Mouse (Mus musculus): Measurements from ENCODE around the gene Crtac1. TPM values are rescaled to one million over a fixed set of nuclear protein-coding genes. Genes with fewer than 3 reads are reported as not detected.
A peak's percentile ranks its signal among the peaks of the same experiment; 100 is the strongest.

Gene Crtac1
- total and polyA plus RNA-seq, 2 experiments from 2014 or later: 0.36 TPM; not detected in 1

DNA sequence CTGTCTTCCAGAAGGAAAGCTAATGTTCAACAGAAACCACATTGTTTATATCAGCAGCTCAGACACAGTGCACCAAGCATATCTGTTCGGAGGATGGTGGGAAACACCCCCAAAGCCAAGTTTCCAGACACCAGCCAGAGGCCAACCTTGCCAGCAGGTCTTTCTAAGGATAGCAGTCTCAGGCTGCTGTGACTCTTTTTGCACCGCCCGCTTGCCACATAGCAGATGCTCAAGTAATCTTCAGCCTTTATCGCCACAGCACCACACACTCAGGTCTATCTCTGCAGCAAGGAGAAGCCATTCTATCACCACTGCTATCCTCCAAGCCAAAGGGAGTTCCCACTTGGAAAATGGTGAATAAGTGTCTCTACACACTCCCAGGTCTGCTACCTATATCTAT is 68.0 kb downstream of the Crtac1 start:
- DNase-seq (ENCODE audit: low spot score) (no peak), ATAC-seq (ENCODE audit: insufficient read depth, low read depth) (no peak)
- TF ChIP-seq EP300 (IDR thresholded peaks at IDR 0.05; ENCODE audit: low read depth): no peak
- no peak for TF ChIP-seq CTCF (IDR thresholded peaks at IDR 0.05; ENCODE audit: low read depth)
- H3K9ac ChIP-seq (replicated peaks; ENCODE audit: low read depth, low read length): no peak overlapping the region
- no peak overlapping the region for H3K27ac ChIP-seq (ENCODE audit: low read depth)
- WGBS: 77% methylated on average over 4 of the region's 4 CpGs
- no peaks in the 10 kb centered on the region for H3K36me3 ChIP-seq (replicated peaks; ENCODE audit: control insufficient read depth, insufficient read depth, low read length)
- H3K4me1 ChIP-seq (ENCODE audit: control insufficient read depth, insufficient read depth): no peaks in the 10 kb centered on the region
- no peak overlapping the region for H3K4me3 ChIP-seq (ENCODE audit: low read depth, low read length)
- H3K4me2 ChIP-seq (ENCODE audit: low read depth, low read length): no peak overlapping the region
- no peaks in the 10 kb centered on the region for H3K9me3 ChIP-seq (replicated peaks; ENCODE audit: control insufficient read depth, low read length)
- no peaks in the 10 kb centered on the region for H3K27me3 ChIP-seq (ENCODE audit: control insufficient read depth, insufficient read depth, low read length)

DNA sequence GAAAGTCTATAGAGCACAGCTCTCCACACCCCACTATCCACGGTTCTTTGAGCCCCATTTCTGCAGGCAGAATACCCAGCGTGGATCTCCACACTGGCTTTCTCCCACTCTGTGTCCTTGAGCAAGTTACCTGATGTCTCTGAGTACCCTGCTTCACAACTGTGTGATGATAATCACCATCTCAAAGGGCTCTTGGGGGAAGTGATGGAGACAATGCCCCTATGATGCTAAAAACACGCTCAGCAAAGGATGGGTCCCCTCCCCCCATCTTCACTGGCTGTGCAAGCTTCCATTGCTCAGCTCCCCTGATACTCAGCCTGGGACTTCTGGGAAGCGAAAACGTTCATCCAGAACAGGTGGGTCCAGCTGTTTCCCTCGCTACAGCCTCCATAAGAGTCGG is 73.2 kb downstream of the Crtac1 start:
- Histone ChIP-seq H3K4me3 (ENCODE audit: low read depth, low read length) (no peak overlapping the region), H3K27ac (ENCODE audit: low read depth) (no peak overlapping the region), H3K4me1 (ENCODE audit: control insufficient read depth, insufficient read depth) (no peaks in the 10 kb centered on the region), H3K9ac (replicated peaks; ENCODE audit: low read depth, low read length) (no peak overlapping the region), H3K9me3 (replicated peaks; ENCODE audit: control insufficient read depth, low read length) (no peaks in the 10 kb centered on the region), H3K27me3 (ENCODE audit: control insufficient read depth, insufficient read depth, low read length) (no peaks in the 10 kb centered on the region), H3K36me3 (replicated peaks; ENCODE audit: control insufficient read depth, insufficient read depth, low read length) (no peaks in the 10 kb centered on the region), H3K4me2 (ENCODE audit: low read depth, low read length) (no peak overlapping the region)
- no peak for ATAC-seq (ENCODE audit: insufficient read depth, low read depth)
- 46% methylated on average over 7 of the region's 7 CpGs for WGBS
- TF ChIP-seq CTCF (IDR thresholded peaks at IDR 0.05; ENCODE audit: low read depth): no peak
- TF ChIP-seq EP300 (IDR thresholded peaks at IDR 0.05; ENCODE audit: low read depth): no peak
- DNase-seq (ENCODE audit: low spot score): no peak

DNA sequence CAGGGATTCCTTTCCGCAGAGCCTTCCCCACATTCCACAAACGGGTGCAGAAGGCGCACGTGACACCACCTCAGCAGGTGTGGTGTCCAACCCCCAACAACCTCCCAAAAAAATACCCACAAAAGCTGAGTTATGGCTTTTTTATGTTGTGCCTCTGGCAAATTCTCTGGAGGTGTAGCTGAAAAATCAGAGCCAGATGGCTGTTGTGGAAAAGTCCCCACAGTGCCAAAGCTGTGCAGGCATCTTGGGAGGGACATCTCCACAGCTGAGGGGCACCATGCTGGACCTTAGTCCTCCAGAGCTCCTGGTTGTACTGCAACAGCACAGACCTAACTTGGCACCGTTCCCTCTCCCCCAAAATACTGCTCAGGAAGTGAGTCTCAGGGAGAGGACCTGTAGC is 74.7 kb downstream of the Crtac1 start:
- H3K4me3 ChIP-seq (ENCODE audit: low read depth, low read length): no peak overlapping the region
- WGBS: 68% methylated on average over 5 of the region's 5 CpGs
- H3K9ac ChIP-seq (replicated peaks; ENCODE audit: low read depth, low read length): no peak overlapping the region
- no peak overlapping the region for H3K27ac ChIP-seq (ENCODE audit: low read depth)
- no peaks in the 10 kb centered on the region for H3K9me3 ChIP-seq (replicated peaks; ENCODE audit: control insufficient read depth, low read length)
- DNase-seq (ENCODE audit: low spot score) (no peak), ATAC-seq (ENCODE audit: insufficient read depth, low read depth) (no peak)
- no peaks in the 10 kb centered on the region for H3K27me3 ChIP-seq (ENCODE audit: control insufficient read depth, insufficient read depth, low read length)
- no peak overlapping the region for H3K4me2 ChIP-seq (ENCODE audit: low read depth, low read length)
- no peaks in the 10 kb centered on the region for H3K36me3 ChIP-seq (replicated peaks; ENCODE audit: control insufficient read depth, insufficient read depth, low read length)
- no peak for TF ChIP-seq EP300 (IDR thresholded peaks at IDR 0.05; ENCODE audit: low read depth)
- TF ChIP-seq CTCF (IDR thresholded peaks at IDR 0.05; ENCODE audit: low read depth): no peak
- H3K4me1 ChIP-seq (ENCODE audit: control insufficient read depth, insufficient read depth): no peaks in the 10 kb centered on the region

GRCm38 (mm10) chr19:42355476-42355875 is 76.1 kb downstream of the Crtac1 start:
- TF ChIP-seq EP300 (IDR thresholded peaks at IDR 0.05; ENCODE audit: low read depth) (no peak), CTCF (IDR thresholded peaks at IDR 0.05; ENCODE audit: low read depth) (no peak)
- H3K4me1 ChIP-seq (ENCODE audit: control insufficient read depth, insufficient read depth): no peaks in the 10 kb centered on the region
- H3K36me3 ChIP-seq (replicated peaks; ENCODE audit: control insufficient read depth, insufficient read depth, low read length): no peaks in the 10 kb centered on the region
- H3K9me3 ChIP-seq (replicated peaks; ENCODE audit: control insufficient read depth, low read length): no peaks in the 10 kb centered on the region
- H3K4me3 ChIP-seq (ENCODE audit: low read depth, low read length): no peak overlapping the region
- H3K4me2 ChIP-seq (ENCODE audit: low read depth, low read length): no peak overlapping the region
- H3K27me3 ChIP-seq (ENCODE audit: control insufficient read depth, insufficient read depth, low read length): no peaks in the 10 kb centered on the region
- no peak overlapping the region for H3K27ac ChIP-seq (ENCODE audit: low read depth)
- H3K9ac ChIP-seq (replicated peaks; ENCODE audit: low read depth, low read length): no peak overlapping the region
- ATAC-seq (ENCODE audit: insufficient read depth, low read depth): no peak
- no peak for DNase-seq (ENCODE audit: low spot score)
- WGBS: 87% methylated on average over 16 of the region's 16 CpGs

GRCm38 (mm10) chr19:42341183-42341582 is 90.4 kb downstream of the Crtac1 start:
- ATAC-seq (ENCODE audit: insufficient read depth, low read depth) (no peak), DNase-seq (ENCODE audit: low spot score) (no peak)
- H3K4me2 ChIP-seq (ENCODE audit: low read depth, low read length): no peak overlapping the region
- H3K27ac ChIP-seq (ENCODE audit: low read depth): no peak overlapping the region
- TF ChIP-seq CTCF (IDR thresholded peaks at IDR 0.05; ENCODE audit: low read depth) (peak; percentile 21; the same call in 1 of the 2 replicates), EP300 (IDR thresholded peaks at IDR 0.05; ENCODE audit: low read depth) (no peak)
- H3K9ac ChIP-seq (replicated peaks; ENCODE audit: low read depth, low read length): no peak overlapping the region
- H3K4me1 ChIP-seq (ENCODE audit: control insufficient read depth, insufficient read depth): no peaks in the 10 kb centered on the region
- no peaks in the 10 kb centered on the region for H3K9me3 ChIP-seq (replicated peaks; ENCODE audit: control insufficient read depth, low read length)
- no peak overlapping the region for H3K4me3 ChIP-seq (ENCODE audit: low read depth, low read length)
- 54% methylated on average over 6 of the region's 6 CpGs for WGBS
- no peaks in the 10 kb centered on the region for H3K36me3 ChIP-seq (replicated peaks; ENCODE audit: control insufficient read depth, insufficient read depth, low read length)
- 0 out of 2 replicates have a peak, but pooled peaks cover 3% of the 10 kb centered on the region for H3K27me3 ChIP-seq (ENCODE audit: control insufficient read depth, insufficient read depth, low read length)

DNA sequence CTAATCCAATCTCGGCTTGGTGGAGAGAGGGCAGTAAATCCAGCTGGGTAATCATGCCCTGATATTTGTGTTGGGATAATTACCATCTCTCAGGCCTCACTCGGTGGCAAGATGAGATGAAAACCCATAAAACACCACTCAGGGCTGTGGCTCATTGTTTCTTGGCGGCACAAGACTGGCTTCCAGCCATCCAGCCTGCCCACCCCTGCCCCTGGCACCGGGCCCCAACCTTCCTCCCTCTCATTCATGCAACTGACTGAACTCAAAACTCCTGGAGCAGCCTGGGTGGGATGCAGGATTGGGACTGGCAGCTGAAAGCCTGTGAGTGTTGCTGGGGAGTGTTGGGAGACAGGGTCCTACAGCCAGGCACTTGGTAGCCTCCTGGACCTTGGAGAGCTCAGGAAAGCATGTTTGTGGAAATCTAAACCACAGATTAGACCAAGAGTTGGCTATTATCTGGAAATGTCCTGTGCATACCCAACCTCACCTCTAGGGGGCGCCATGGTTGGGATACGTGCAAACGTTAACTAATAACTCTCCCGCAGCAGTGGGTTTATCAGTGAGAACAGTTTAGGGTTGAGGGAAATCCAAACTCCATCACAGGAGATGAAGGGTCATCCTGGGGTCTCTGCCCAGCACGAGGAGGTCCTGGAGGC is 99.4 kb downstream of the Crtac1 start:
- DNase-seq (ENCODE audit: low spot score) (no peak), ATAC-seq (ENCODE audit: insufficient read depth, low read depth) (no peak)
- H3K4me2 ChIP-seq (ENCODE audit: low read depth, low read length): no peak overlapping the region
- H3K9me3 ChIP-seq (replicated peaks; ENCODE audit: control insufficient read depth, low read length): no peaks in the 10 kb centered on the region
- H3K4me1 ChIP-seq (ENCODE audit: control insufficient read depth, insufficient read depth): no peaks in the 10 kb centered on the region
- H3K27me3 ChIP-seq (ENCODE audit: control insufficient read depth, insufficient read depth, low read length): no peaks in the 10 kb centered on the region
- H3K4me3 ChIP-seq (ENCODE audit: low read depth, low read length): no peak overlapping the region
- no peaks in the 10 kb centered on the region for H3K36me3 ChIP-seq (replicated peaks; ENCODE audit: control insufficient read depth, insufficient read depth, low read length)
- no peak; the same call in 1 of the 2 replicates for TF ChIP-seq CTCF (IDR thresholded peaks at IDR 0.05; ENCODE audit: low read depth)
- no peak for TF ChIP-seq EP300 (IDR thresholded peaks at IDR 0.05; ENCODE audit: low read depth)
- H3K9ac ChIP-seq (replicated peaks; ENCODE audit: low read depth, low read length): no peak overlapping the region
- H3K27ac ChIP-seq (ENCODE audit: low read depth): no peak overlapping the region
- WGBS: 47% methylated on average over 9 of the region's 9 CpGs
